Mouse (Mus musculus): ENCODE measurements at regions not wholly inside any gene's neighbourhood (a gene's known extent, or its start where the extent isn't known, plus 50 kb on each side); places are given as distances from the start of the nearest gene placed in this dataset.

DNA sequence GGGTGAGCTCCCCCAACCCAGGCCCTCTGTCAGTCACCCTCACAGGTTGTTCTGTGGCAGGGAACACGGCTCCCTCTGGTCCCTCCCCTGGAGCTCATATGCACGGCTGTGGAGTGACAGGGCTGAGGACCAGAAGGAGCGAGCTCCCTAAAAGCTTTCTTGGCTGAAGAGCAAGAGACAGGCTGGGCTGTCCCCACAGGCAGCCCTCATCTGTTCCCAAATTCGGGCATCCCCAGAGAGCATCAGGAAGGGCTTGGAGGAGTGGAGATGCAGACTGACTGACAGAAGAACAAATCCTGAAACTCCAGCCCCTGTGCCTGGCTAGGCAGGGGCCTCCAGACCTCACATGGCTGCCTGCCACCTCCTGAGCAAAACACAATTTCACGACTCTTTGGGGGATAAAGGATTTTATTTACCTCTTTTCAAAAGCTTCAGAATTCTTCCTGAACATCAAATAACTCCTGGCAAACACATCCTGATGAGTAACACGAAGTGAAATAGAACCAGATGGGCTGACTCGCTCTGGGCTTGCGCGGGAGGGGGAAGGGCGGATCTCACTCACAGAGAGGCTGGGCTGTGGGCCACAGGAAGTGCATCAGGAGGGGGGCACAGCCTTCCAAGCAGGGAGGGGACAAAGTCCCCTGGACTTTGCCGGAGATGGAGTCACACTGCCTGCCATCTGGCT is 232.7 kb upstream of the Zmiz1 start:
- no peak for DNase-seq (ENCODE audit: low read depth, low spot score)

DNA sequence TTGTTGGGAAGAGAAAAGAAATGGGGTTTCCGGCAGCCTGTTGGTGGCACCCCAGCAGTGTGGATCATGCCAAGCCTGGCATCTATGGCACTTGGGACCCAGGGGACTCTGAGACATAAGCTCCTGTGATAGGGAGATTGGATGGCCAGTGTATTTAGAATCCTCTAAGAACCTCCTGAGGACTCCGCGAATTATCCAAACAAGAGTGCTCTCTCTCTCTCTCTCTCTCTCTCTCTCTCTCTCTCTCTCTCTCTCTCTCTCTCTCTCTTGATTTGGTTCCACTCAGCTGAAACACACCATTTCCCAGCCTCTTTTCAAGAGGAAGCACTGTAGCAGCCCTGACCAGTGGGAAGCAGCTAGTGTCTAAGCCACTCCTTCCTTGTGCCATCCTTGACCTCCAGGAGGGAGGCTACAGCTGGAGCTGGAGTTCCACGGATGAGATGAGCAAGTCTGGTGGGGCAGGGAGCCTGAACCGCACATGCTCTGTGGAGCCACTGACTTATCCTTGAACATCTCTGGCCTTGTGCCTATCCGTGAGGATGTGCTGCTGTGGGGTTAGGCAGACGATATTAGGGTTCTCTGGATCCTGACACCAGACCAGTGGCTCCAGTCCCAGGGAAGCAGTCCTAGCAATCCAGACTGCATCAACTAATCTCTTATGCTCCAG is 232.0 kb upstream of the Zmiz1 start:
- peak; percentile 41 for DNase-seq (ENCODE audit: low read depth, low spot score)

DNA sequence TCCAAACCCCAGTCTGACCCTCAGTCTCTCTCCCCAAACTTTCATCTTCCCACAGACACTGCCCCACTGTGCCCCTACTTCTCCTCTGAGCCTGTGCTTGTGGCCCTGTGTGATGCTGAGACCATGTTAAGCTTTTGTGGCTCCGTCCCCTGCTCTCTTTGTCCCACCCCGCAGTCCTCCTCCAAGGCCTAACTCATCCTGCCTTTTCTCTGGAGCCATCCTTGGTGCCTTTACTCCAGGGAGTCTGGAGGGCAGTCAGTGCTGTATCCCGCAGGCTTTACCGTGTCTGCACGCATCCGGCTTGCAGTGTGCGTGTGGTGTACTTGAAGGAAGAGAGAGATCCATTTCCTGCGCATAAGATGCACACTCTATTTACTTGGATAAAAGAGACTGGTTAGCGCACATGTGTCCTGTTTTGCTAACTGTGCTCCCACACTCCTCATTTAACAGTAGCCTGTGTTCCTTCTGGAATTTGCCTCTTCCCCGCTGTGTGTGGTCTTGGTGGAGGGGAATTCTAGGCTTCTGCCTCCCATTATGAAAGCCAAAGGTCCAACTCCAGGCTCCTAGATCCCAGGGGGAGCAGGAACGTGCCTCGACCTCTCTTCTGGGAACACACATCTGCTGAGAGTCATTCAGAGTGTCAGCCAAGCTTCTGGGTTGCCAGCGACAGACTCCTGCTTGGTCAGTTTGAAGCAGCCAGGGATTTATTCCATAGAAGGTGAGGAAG is 230.5 kb upstream of the Zmiz1 start:
- DNase-seq (ENCODE audit: low read depth, low spot score) = no peak

DNA sequence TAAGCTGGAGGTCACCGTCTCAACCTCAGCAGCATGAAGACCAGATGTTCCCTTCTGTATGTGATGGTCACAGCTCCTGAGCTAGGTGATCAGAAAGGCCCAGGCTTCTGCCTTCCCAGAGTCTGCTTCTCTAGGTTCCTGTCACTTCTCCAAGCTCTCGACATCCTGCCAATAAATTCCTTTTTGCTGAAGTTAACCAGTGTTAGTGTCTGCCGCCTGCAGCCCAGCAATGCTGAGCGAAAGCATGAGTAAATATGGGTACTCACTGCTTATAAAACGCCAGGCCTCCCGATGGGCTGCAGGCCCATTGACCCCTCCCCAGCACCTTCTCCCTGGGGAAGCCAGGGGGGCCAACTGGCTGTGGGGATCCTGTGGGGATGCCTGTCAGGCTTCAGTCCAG is 229.4 kb upstream of the Zmiz1 start:
- DNase-seq (ENCODE audit: low read depth, low spot score) = no peak

DNA sequence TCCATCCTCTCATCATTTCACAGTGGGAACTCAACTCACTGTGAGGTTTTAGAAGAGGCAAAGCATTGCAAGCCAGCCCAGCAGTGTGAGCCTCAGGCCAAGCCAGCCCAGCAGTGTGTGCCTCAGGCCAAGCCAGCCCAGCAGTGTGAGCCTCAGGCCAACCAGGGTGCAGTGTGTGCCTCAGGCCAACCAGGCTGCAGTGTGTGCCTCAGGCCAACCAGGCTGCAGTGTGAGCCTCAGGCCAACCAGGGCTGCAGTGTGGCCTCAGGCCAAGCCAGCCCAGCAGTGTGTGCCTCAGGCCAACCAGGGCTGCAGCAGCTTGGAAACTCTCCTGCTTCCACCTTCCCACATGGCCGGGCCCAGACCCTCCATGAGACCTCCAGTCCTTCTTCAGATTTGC is 227.1 kb upstream of the Zmiz1 start:
- no peak for DNase-seq (ENCODE audit: low read depth, low spot score)

DNA sequence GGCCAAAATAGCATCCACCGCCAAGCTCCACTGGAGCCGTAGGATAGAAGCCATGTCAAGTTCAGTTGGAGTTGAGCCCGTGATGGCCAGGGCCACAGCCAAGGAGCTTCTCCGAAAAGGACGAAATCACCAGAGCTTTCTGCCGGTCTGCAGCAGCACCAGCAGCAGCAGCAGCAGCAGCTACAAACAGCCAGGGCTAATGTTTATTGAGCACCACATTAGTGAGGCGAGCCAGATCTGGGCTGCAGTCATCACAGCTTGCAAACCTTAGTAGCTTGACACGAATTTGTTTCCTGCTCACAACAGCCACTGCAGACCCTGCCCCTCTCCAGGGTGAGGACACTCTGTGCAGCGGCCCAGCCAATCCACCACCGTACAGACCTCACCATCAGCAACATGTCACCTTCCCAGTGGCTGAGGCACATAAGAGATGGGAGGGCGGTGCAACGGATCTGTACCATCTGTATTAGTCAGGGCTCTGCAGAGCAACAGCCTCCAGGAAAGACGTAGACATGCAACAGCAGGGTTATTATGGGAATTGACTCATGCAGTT is 222.5 kb upstream of the Zmiz1 start:
- no peak for DNase-seq (ENCODE audit: low read depth, low spot score)

DNA sequence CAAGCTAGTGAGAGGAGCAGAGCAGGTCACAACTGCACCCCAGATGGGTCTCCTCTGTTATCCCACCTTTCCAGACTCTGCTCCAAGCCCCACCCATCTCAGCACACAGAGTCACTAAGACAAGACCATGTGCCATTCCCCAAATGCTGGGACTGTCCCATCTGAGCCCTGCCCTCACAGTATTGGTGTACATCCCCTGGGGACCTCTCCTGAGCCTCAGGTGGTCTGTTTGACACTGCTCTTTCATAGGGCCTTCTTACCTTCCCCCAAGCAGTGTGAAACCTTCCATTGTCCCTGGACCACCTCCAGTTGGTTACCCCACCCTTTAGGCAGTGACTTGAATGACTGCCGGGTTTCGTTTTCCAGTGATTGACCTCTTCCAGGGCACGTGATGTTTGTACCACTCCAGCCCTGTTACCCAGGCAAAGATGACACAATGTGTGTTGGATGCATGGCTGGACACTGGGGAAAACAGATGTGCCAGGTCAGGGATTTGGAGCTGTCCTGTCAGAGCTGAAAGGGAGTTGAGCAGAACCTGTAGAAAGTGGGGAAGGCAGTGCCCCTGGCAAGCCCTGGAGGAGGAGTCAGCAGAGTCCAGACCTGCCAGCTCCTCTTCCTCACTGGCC is 219.5 kb upstream of the Zmiz1 start:
- DNase-seq (ENCODE audit: low read depth, low spot score) = no peak

DNA sequence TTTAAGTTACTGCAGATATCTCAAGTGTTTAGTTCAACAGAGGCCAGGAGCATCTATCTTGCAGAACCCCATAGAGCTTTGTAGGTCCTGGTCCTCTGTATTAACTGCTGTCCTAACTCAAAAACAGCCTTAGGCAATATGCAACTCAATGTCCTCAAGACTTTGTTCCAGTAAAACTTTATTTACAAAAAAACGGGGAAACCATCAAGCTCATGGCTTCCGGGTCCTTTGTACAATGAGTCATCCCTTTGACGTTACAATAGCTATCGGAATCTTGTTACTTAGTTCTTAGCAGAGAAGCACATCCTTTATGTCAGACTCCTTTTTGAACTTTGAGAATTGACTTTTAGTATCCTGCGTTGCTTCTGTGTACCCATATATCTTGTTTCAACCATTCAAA is 216.2 kb upstream of the Zmiz1 start:
- no peak for DNase-seq (ENCODE audit: low read depth, low spot score)

DNA sequence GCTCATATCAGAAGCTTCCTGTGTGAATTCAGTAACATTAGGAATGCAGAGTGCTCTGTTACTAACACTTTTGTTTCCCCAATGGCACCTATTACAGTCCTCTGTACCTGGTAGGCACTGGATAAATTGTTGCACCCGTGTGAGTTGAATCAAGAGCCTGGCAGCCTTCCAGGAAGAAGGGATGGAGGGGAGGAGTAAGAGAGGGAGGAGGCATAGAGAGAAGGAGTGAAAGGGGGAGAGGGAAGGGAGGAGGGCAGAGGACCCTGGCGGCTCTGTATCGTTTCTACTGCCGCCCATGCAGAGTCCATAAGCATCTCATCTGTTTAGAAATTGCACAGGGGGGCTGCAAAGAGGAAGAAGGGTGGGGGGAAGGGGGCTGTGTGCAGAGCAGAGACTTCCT is 215.7 kb upstream of the Zmiz1 start:
- no peak for DNase-seq (ENCODE audit: low read depth, low spot score)

DNA sequence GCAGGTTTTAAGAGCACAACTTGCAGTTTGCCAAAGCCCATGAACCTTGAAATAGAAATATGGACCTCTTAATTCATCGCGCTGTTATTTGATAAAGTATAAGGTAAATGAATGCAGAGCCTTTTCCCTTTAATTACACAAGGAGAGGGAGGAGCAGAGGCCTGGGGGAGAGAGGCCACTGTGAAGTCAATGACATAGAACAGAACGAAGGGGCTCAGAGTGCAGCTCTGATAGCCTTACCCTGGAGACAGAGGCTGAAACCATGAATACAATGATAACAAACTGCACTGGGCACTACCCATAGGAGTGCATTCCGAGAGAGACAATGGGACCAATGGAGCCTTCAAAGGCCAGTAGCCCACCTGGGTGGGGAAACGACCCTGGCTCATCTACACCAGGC is 215.3 kb upstream of the Zmiz1 start:
- DNase-seq (ENCODE audit: low read depth, low spot score) = no peak

DNA sequence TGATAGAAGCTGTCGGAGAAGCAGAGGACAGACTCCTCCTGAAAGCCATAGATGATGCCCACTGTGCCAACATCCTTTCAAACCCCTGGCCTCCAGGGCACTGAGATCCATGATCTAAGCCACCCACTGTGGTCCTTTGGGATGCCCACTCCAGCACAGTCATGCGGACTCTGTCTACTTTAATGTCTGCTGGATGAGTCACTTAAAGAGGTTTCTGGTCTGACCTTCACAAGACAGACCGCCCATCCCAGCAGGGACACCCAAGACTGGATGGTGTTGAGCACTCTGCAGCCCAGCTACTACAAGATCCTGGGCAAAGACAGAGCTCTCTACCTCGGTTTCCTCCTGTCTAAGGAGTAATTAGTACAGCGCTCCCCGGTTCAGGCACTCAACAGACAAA is 214.1 kb upstream of the Zmiz1 start:
- DNase-seq (ENCODE audit: low read depth, low spot score) = no peak

DNA sequence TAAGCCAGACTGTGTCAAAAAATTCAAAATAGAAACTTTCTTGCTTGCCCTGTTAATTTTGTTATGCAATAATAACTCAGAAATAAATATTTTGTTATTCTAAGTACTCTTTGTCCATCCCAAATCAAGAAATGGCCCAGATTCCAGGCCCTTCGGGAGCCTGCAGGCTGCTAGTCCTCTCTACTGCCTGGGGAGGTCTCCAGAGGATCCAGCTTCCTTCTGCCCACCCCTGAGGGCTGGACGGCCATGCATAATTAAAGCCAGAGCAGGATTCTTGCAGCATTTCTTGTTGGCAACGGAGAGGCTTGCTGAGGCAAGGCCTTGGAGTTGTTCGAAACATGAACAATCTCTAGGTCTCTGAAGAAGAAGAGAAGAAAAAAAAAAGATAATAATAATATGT is 213.3 kb upstream of the Zmiz1 start:
- DNase-seq (ENCODE audit: low read depth, low spot score) = no peak

DNA sequence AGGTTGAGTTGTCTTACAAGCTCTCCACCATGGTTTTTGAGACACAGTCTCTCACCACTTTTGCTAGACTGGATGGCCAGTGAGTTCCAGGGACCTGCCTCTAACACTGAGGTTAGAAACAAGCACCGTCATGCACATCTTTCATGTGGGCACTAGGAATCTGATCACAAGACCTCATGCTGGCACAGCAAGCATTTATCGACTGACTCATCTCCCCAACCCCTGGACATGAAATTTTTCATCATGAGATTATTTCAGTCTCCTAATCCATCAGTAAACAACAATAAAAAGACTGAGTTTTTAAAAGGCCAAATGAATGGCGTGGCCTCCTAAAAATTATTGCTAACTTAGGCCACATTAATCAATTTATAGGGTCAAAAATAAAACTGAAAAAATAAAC is 210.0 kb upstream of the Zmiz1 start:
- no peak for DNase-seq (ENCODE audit: low read depth, low spot score)

DNA sequence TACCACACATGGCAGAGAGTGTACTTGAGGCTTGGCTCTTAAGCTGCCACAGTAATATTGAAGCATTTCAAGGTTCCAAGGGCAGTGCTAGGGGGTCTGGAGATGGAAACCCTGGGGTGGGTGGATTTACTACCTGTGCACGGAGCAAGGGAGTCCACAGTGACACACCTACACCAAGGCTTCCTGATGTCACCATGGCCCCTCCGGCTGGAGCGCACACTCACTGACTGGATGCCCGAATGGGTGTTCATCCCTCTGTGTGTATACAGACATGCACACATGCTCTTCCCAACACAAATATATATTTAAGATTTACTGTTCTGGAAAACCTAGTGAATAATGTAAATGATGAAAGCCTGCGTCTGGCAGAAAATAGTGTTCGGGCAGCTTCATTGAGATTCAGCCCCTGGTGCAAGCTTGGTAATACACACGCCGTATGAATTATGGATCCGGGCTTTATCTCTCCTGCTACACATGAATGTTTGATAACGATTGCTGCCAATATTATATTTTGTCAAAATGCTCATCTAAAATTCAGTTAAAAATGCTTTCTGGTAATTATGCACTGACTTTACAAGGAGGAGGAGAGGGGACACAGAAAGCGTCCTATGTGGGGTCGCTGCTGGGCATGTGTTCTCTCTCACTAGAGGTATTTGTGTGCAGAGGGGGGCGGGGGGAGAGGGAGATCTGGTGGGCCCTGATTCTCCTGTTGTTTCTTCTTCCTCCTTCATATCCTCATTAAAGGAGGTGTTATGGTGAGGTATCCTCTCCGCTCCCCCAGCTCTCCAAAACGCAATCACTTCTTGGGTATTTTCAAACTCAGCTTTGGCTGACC is 205.8 kb upstream of the Zmiz1 start:
- no peak for DNase-seq (ENCODE audit: low read depth, low spot score)

DNA sequence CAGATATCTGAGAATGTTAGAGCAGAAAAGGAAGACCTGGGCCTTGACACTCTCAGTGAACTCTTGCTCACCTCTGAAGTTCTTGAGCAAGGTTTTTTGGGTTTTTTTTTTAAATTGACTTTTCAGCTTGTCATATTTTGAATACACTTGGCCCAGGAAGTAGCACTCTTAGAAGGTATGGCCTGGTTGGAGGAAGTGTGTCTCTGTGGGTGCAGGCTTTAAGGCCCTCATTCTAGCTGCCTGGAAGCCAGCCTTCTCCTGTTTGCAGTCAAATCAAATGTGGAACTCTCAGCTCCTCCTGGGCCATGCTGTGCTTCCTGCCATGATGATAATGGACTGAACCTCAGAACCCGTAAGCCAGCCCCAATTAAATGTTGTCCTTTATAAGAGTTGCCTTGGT is 195.9 kb upstream of the Zmiz1 start:
- DNase-seq (ENCODE audit: low read depth, low spot score) = no peak

DNA sequence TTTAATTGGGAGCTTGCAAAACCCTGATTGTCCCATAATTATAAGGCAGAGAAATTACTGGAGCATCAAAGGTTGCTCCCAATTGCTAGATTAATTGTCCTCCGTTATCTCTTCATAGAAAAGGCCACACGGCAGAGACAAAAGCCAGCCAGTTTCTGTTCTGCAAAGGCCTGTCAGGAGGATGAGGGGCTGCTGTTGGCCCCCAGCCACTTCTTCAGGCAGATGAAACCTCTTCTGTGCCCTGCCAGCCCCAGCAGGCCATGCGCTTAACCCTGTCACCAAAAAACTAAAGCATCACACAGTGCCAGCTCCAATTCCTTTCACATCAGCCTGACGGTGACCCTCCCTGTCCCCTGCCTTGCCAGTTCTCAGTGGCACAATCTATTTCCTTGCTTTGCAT is 192.1 kb upstream of the Zmiz1 start:
- DNase-seq (ENCODE audit: low read depth, low spot score) = no peak

DNA sequence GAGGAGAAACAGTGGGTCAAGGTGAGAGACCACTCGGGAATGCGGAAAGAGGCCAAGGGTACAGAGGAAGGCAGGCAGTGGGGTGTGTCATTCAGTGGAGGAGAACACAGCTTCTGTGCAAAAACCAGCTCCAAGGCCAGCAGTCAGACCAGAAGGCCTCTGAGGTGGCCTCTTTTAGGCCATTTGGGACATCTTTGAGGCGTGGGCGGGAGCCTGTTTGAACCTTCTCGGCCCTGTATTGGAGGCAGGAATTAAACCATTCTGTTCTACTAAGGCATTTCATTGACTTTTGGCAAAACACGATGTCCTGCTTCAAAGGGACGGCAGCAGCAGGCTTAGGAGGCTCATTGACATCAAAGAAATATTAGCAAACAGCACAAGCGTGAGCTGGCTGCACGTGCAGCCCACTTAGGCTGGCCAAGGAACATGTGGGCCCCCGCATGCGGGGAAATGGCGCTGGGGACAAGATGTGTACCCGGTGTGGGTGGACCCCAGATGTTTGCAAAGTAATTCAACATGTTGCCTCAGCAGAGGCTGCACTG is 190.8 kb upstream of the Zmiz1 start:
- DNase-seq (ENCODE audit: low read depth, low spot score) = no peak

DNA sequence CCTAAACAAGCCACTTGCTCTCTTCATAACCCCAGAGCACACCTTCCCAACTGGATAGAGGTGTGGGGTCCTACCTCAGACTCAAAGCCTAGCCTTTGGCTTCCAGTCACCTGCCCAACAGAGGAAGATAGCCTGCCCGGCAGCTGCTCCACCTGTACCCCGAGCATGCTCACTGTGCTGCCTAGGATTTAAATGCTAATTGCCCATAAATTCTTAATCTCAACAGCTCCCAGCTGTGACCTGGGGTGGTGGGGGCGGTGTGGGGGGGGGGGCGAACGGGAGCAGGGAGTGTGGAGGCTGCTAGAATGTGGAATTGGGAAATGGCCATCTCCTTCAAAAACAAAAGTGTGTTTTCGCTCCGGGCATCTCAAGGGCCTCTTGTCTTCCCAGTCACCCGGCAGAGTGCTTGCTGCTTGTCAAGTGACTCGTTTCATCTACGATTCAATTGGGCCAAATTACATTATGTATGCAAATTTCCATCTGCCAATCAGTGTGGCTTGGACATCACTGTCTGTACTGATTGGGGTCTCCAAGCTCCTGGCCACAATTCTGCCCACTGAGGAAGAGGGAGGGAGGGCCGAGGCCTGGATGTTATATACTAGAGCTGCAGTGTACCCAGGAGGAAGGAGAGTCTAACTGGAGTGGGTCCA is 188.6 kb upstream of the Zmiz1 start:
- peak; percentile 14 for DNase-seq (ENCODE audit: low read depth, low spot score)

DNA sequence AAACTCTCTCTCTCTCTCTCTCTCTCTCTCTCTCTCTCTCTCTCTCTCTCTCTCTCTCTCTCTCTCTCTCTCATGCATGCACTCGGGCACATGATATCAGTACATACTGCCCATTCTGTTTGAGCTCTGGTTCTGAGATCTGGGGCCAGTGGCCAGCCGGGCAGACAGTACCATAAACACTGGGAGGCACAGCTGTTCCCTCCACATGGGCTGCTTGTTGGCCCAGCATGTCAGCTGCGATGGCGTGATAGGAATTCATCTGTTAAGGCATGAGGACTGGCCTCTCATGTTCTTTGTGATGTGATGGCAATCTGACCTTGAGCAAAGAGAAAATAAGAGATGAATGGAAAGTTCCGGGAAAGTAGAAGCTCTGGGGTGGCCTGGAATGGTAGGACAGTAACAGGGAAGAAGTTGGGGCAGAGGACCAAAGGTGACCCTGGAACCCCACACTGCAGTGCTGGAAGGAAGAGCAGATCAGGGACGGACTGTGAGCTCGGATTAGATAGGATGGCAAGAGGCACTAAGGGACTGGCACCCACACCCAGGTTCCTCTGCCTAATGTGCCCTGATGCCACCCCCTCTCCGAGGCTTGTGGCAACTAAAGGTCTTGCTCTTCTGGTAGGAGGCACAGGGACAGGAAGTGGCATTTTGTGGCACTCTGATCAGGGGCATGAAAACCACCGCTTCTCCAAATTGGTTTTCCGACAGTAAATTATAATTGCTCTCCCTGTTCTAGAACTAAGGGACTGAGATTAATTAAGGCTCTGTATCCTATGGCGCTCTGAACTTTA is 186.4 kb upstream of the Zmiz1 start:
- no peak for DNase-seq (ENCODE audit: low read depth, low spot score)

DNA sequence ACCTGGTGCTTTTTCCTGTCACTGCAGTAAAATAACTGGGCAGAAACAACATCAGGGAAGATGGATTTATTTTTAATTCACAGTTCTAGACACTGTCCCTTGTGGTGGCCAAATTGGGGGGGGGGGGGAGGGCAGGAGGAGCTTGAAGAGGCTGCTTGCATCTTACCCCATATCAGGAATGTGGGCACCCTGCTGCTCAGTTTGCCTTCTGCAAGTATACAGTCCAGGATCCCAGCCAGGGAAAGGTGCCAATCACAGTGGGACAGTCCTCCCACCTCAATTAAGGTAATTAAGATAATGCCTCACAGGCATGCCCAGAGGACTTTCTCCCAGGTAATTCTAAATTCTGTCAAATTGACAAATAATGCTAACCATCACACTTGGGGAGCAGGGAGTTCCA is 179.2 kb upstream of the Zmiz1 start:
- no peak for DNase-seq (ENCODE audit: low read depth, low spot score)
